Mouse (Mus musculus) E14TG2a.4 (cell line): ENCODE measurements around the gene Ptbp3.

Experiments used
- H3K27me3 ChIP-seq: 2 replicates; pipeline ENCODE4 v1.6.1; 2014; ENCODE audit warnings: low read length, control low read depth; ENCODE audit not compliant: insufficient read depth
- H3K36me3 ChIP-seq: 2 replicates; pipeline ENCODE4 v1.6.1; 2014; ENCODE audit warnings: low read length, control low read depth; ENCODE audit not compliant: insufficient read depth
- H3K4me1 ChIP-seq: replicated peaks from 2 replicates; pipeline ENCODE4 v1.6.1; 2014; ENCODE audit warnings: low read depth, low read length, control low read depth
- H3K4me3 ChIP-seq: replicated peaks from 2 replicates; pipeline ENCODE4 v1.5.1; 2014; ENCODE audit warnings: mild to moderate bottlenecking, low read length
- H3K9me3 ChIP-seq: 2 replicates; pipeline ENCODE4 v1.6.1; 2014; ENCODE audit warnings: low read length, control low read depth
- CTCF ChIP-seq: conservative IDR thresholded peaks from 2 replicates; pipeline ENCODE4 v1.5.1; 2014; ENCODE audit warnings: low read length
- NANOG ChIP-seq: IDR thresholded peaks from 2 replicates; pipeline ENCODE4 v1.6.1; 2014; ENCODE audit warnings: borderline replicate concordance, low read length, mixed read lengths
- POU5F1 ChIP-seq: IDR thresholded peaks from 2 replicates; pipeline ENCODE4 v1.6.1; 2014; ENCODE audit warnings: low read length, borderline replicate concordance

Gene Ptbp3

DNA sequence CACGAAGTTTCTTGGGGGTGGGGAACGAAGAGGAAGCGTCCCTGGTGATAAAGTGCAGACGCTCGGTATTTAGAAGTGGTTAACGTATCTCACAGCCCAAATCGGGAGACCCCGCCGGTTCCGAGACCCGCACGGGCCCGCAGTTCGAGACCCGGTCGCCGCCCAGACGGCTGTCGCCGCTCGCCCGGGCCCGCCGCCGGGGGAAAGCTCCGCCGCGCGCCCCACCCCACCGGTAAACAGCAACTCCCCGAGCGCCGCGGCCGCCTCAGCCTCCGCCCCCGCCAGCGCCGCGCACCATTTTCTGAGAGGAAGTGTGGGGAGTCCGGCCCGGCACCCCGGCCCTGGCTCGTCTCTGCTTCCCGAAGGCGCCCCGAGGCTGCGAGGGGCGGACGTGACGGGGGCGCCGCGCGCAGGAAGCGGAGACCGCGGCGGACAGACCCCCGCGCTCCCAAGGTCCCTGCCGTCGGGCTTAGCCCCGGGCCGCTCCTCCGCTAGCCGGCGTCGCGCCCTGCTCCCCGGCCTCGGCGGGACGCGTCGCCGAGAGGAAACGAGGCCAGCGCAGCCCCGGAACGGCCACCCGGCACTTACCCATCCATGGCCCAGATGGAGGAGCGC, 497 bp downstream of the Ptbp3 start:
- no peaks in the 10 kb centered on the region for H3K9me3 ChIP-seq
- peaks cover 7% of the 10 kb centered on the region for H3K27me3 ChIP-seq
- peaks cover 21% of the 10 kb centered on the region for H3K4me1 ChIP-seq
- no peaks in the 10 kb centered on the region for H3K36me3 ChIP-seq
- TF ChIP-seq CTCF: no peak
- no peak for TF ChIP-seq POU5F1
- TF ChIP-seq NANOG: no peak
- peak overlapping the region; percentile 94 for H3K4me3 ChIP-seq

DNA sequence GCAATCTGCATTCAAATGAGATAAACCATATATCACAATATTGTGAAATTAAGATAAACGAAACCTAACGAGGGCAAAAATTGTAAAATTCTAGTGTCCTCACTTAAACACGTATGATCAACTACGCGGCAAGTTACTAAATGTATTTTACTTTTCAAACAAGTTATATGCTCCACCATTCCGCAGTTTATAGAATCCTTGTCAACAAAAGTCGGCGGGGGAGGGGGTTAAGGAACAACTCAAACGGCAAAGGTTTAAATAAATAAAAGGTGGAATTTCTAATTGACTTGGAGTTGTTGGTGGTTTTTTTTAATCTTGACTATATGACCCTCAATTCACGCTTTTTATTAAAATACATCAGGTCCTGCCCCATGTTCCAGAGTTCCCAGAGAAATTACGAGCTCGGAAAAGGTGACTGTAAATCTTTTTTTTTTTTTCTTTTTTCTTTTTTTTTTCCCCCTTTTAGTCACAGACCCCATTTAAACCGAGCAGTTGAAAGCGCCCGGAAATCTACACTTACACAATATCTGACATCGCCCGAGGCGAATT, 1.1 kb downstream of the Ptbp3 start:
- Histone ChIP-seq H3K4me3 (peak overlapping the region; percentile 94), H3K9me3 (no peaks in the 10 kb centered on the region), H3K4me1 (peaks cover 21% of the 10 kb centered on the region), H3K27me3 (peaks cover 7% of the 10 kb centered on the region), H3K36me3 (no peaks in the 10 kb centered on the region)
- no peak for TF ChIP-seq POU5F1
- TF ChIP-seq CTCF: no peak
- no peak; the same call in 1 of the 2 replicates for TF ChIP-seq NANOG

DNA sequence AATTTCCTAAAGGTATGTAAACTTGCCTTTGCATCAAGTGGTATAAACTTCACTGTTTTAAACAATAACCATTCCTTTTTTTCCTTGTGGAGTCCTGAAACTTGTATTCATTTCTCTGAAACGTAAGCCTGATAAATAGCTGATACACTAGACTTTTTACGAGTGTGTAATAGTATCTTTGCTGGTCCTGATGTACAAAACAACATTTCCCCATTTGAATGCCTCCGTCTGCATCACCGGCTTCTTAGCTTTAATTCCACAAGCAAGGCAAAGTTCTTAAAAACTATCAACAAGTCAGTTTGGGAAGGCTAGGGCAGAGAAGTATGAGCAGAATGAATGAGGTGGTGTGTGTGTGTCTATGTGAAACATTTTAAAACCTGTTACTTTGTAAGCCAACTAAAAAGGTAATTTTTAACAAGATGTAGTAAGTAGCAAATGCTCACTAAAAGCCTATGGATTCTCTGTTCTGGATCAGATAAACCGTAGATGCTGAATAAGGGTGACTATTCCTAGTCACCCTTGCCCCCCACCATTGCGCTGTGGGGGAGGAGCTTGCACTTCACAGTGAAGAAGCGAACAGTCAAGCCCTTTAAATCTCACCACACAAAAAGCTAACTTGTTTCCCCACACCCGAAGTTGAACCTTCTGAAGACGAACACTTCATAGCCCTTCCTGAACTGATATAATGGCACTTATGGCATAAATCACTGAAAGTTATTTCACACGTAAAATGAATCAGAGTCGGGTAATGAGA, 1.9 kb downstream of the Ptbp3 start:
- TF ChIP-seq NANOG: no peak
- no peak for TF ChIP-seq POU5F1
- TF ChIP-seq CTCF: no peak
- H3K4me3 ChIP-seq: peak overlapping the region; percentile 94
- peaks cover 7% of the 10 kb centered on the region for H3K27me3 ChIP-seq
- H3K4me1 ChIP-seq: peaks cover 21% of the 10 kb centered on the region
- no peaks in the 10 kb centered on the region for H3K9me3 ChIP-seq
- H3K36me3 ChIP-seq: no peaks in the 10 kb centered on the region

DNA sequence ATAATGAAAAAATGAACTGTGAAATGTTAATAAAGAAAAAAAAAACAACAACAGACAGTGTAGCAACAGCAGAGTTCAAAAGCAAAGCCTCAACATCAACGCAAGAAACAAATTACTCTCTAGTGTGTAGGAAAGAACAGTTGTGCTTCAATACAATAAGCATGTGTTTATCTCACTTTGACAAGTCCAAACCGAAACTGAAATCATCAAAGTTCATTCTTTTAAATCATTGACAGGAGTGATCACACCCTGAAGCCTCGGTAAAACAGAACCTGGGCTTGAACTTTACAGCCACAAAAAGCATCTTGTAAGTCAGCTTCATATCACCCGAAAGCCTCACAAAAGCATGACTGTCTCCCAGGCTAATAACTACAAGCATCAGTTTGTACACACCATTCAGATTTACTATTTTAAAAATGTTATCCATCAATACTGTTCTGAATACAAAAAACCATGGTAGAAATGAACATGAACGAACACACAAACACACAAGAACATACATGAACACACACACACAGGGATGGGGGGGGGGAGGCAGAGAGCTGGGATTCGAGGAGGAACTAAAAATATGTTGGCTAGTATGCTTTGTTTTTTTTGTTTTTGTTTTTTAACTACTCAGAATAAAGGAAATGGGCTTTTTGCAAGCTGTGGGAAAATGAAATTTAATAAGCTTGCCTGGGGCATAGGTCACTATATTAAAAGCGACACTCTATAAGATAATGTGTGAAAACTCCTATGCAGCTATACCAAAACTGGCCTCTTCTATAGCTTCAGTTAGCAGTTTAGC, 2.7 kb downstream of the Ptbp3 start:
- no peaks in the 10 kb centered on the region for H3K9me3 ChIP-seq
- no peaks in the 10 kb centered on the region for H3K36me3 ChIP-seq
- peaks cover 7% of the 10 kb centered on the region for H3K27me3 ChIP-seq
- TF ChIP-seq NANOG (no peak), CTCF (no peak), POU5F1 (no peak)
- H3K4me3 ChIP-seq: no peak overlapping the region
- peaks cover 21% of the 10 kb centered on the region for H3K4me1 ChIP-seq

DNA sequence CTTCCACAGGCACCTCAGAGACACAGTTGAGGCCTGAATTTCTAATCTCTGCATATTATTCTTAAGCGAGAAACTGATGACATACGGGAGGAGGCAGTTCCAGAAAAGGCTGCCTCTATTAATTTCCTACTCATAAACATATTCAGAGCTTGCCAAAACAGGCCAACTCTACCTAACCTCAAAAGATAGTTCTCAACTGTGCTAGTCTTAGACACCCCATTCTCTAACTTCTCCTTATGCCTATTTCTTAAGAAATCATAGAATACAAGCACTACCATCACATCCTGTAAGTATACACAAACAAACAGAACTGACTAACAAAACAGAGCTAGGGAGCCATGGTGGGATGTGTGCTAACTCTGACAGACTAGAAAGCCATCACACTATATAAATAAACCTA, 4.5 kb downstream of the Ptbp3 start:
- Histone ChIP-seq H3K27me3 (peaks cover 7% of the 10 kb centered on the region), H3K36me3 (no peaks in the 10 kb centered on the region), H3K4me3 (no peak overlapping the region), H3K9me3 (no peaks in the 10 kb centered on the region), H3K4me1 (peaks cover 15% of the 10 kb centered on the region)
- no peak for TF ChIP-seq CTCF
- no peak for TF ChIP-seq NANOG
- TF ChIP-seq POU5F1: no peak

DNA sequence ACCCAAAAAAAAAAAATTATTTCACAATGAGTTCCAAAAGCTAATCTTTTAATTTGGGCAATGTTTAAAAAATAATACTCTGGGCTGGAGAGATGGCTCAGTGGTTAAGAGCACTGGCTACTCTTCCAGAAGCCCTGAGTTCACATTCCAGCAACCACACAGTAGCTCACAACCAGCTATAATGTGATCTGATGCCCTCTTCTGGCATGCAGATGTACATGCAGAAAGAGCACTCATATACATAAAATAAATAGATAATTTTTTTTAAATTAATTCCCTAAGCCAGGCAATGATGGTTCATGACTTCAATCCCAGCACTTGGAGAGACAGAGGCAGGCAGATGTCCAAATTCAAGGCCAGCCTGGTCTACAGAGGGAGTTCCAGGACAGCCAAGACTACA, 6.2 kb downstream of the Ptbp3 start:
- peaks cover 7% of the 10 kb centered on the region for H3K27me3 ChIP-seq
- H3K9me3 ChIP-seq: no peaks in the 10 kb centered on the region
- peaks cover 12% of the 10 kb centered on the region for H3K4me1 ChIP-seq
- no peak overlapping the region for H3K4me3 ChIP-seq
- TF ChIP-seq POU5F1 (no peak), CTCF (peak; percentile 9; the same call in 1 of the 2 replicates)
- no peaks in the 10 kb centered on the region for H3K36me3 ChIP-seq

DNA sequence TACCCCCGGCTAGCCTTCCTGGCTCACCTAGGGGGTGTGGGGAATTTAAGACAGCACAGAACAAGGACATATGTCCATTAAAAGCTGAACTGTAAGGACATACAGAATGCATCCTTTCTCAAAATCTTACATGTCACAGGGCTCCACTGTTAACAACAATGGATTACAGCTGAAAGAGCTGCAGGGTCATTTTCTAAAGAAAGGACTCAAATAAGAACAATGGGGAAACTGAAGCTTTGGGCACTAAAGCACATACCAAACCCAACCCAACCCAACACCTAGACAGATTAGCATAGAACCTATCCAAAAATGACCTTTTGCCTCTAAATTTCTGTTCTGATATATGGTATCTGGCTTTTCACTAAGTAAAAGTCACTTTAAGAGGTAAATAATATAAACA, 12.9 kb downstream of the Ptbp3 start:
- H3K27me3 ChIP-seq: no peaks in the 10 kb centered on the region
- TF ChIP-seq NANOG: peak; percentile 43; the same call in 1 of the 2 replicates
- no peak for TF ChIP-seq POU5F1
- no peak for TF ChIP-seq CTCF
- H3K4me1 ChIP-seq: peaks cover 19% of the 10 kb centered on the region
- no peak overlapping the region for H3K4me3 ChIP-seq
- no peaks in the 10 kb centered on the region for H3K9me3 ChIP-seq
- no peaks in the 10 kb centered on the region for H3K36me3 ChIP-seq

DNA sequence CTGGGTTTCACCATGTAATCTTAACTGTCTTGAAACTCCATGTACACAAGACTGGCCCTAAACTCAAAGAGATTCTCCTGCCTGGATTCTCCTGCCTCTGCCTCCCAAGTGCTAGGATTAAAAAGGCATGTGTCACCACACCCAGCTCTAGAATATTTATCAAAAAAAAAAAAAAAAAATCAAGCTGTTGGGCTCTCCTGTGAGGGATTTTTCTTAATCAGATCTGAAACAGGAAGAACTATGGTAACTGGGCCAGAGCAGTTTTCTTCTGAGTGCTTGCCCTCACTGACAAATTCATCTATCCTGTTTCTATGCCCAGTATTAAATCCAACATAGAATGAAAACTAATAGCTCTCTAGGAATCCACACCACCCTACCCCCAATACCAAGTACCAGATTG, 13.5 kb downstream of the Ptbp3 start:
- no peak overlapping the region for H3K4me3 ChIP-seq
- H3K27me3 ChIP-seq: no peaks in the 10 kb centered on the region
- TF ChIP-seq NANOG (no peak), POU5F1 (no peak), CTCF (no peak)
- H3K36me3 ChIP-seq: no peaks in the 10 kb centered on the region
- peaks cover 21% of the 10 kb centered on the region for H3K4me1 ChIP-seq
- no peaks in the 10 kb centered on the region for H3K9me3 ChIP-seq
